Mouse (Mus musculus) olfactory bulb, adult 2 months (tissue): ENCODE results near the gene Cox7a2l. TPM values are rescaled to one million over a fixed set of nuclear protein-coding genes. Genes with fewer than 3 reads are reported as not detected.

Experiments used
- H3K27ac ChIP-seq: fragments of 200-500 bp; 2 replicates; pipeline ENCODE4 v1.5.1; 2012; ENCODE audit warnings: low read depth, low read length; ENCODE audit not compliant: insufficient read depth
- H3K4me1 ChIP-seq: fragments of 200-500 bp; 2 replicates; pipeline ENCODE4 v1.6.1; 2012; ENCODE audit warnings: low read length; ENCODE audit not compliant: control insufficient read depth, insufficient read depth
- H3K4me3 ChIP-seq: fragments of 200-500 bp; 2 replicates; pipeline ENCODE4 v1.5.1; 2012; ENCODE audit warnings: mild to moderate bottlenecking, low read depth, low read length, moderate library complexity; ENCODE audit not compliant: insufficient read depth
- CTCF ChIP-seq: fragments of 200-500 bp; IDR thresholded peaks from 2 replicates; pipeline ENCODE4 v1.5.1; 2012; ENCODE audit warnings: low read depth, mild to moderate bottlenecking, low read length, moderate library complexity; ENCODE audit not compliant: insufficient read depth
- POLR2A ChIP-seq: fragments of 200-500 bp; IDR thresholded peaks from 2 replicates; pipeline ENCODE4 v1.6.1; 2012; ENCODE audit warnings: mild to moderate bottlenecking, low read depth, low read length, moderate library complexity; ENCODE audit not compliant: insufficient read depth
- WGBS: fragments of 180-500 bp; shearing (Covaris S2); methylation state at CpG from one replicate; pipeline ENCODE4 v1.1.7; 2018; 5-methylcytosine and 5-hydroxymethylcytosine counted together
- polyA plus RNA-seq: library from polyadenylated mRNA; stranded (reverse); fragments of >200 nt; gene quantifications from 2 replicates; pipeline ENCODE4 v1.2.4, GENCODE M21; 2012; ENCODE audit warnings: low replicate concordance; ENCODE audit not compliant: missing spikeins, insufficient read depth, insufficient read length

Gene Cox7a2l
- polyA plus RNA-seq, 1 experiment = not detected

DNA sequence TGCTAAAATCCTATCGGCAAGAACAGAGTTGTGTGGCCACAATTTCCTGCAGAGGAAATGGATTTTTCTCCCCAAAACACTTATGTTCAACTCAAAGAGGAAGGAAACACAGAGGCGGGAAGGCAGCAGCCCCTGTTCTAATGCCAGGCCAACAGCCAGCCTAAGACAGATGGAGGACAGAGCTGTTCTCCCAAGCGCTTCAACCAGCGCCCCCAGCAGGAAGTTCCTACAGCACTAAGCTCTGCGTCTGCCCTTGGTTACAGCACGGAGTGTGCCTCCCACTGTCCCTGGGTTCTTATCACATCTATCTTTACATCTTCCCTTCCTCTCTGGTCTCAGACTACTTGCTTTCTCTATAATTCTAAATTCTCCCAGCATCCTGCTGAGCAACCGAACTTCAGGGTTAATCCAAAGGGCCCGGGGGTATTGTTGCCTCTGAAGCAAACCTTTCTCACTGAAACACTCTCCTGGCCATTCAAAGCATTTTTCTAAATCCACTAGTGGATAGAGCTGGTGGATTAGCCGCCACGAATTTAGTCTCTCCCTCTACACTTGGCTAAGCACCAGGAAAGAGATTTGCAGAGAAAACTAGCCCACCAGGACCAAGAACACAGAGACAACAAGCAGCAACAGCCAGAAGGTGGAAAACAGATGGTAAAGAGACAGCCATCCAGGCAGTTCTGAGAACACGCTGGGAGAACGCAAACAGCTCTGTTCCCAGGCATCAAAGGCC, 31.5 kb upstream of the Cox7a2l start:
- 54% methylated on average over 12 of the region's 12 CpGs for WGBS
- Histone ChIP-seq H3K27ac (no peak overlapping the region), H3K4me3 (no peak overlapping the region), H3K4me1 (peaks cover 5% of the 10 kb centered on the region)
- no peak for TF ChIP-seq POLR2A
- TF ChIP-seq CTCF = no peak

DNA sequence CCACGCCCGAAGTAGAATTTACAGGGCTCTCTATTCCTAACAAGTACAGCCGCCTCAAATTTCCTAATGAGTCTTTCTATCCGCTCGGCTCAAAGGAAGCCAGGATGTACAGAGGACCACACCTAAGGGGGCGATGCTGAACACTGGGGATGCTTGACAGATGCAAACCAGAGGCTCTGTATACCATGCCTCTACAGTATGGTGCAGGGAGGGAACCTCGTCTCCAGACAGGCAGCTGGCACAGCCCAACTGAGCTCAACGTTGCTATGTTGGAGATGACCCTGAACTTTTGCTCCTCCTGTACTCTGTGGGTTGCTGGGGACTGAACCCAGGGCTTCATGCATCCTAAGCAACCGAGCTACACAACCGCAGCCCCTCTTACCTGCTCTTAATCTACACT, 30.0 kb upstream of the Cox7a2l start:
- WGBS = 88% methylated on average over 10 of the region's 10 CpGs
- H3K4me3 ChIP-seq = no peak overlapping the region
- no peak overlapping the region for H3K27ac ChIP-seq
- peaks cover 5% of the 10 kb centered on the region for H3K4me1 ChIP-seq
- no peak for TF ChIP-seq CTCF
- no peak for TF ChIP-seq POLR2A

- Histone ChIP-seq H3K27ac (no peak overlapping the region), H3K4me1 (peaks cover 5% of the 10 kb centered on the region), H3K4me3 (peak overlapping the region; percentile 11)
- TF ChIP-seq CTCF (no peak), POLR2A (no peak)
- 36% methylated on average over 35 of the region's 35 CpGs for WGBS
Observed at GRCm38 (mm10) chr17:83545756-83546742, 28.9 kb upstream of the Cox7a2l start.

GRCm38 (mm10) chr17:83545259-83545658, 28.1 kb upstream of the Cox7a2l start:
- WGBS = 91% methylated on average over 6 of the region's 6 CpGs
- Histone ChIP-seq H3K27ac (no peak overlapping the region), H3K4me3 (no peak overlapping the region), H3K4me1 (peaks cover 5% of the 10 kb centered on the region)
- TF ChIP-seq CTCF (no peak), POLR2A (no peak)

DNA sequence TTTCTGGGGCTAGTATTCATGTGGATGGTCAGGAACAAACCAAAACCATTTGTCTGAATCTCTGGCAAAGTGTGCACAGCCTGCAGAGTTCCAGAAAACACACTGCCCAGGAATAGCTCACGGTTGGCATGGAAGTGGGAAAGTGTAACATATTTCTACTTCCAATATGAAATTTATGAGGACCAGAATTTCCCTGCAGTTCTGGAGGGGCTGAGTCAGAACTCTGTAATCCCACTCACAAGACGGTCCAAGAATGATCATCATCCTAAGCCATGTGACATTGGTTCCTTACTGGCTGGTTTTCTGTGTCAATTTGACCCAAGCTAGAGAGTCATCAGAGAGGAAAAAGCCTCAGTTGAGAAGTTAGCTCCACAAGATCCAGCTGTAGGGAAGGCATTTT, 25.3 kb upstream of the Cox7a2l start:
- TF ChIP-seq POLR2A (no peak), CTCF (no peak)
- Histone ChIP-seq H3K4me1 (peaks cover 5% of the 10 kb centered on the region), H3K27ac (no peak overlapping the region), H3K4me3 (no peak overlapping the region)
- 85% methylated on average over 2 of the region's 2 CpGs for WGBS

DNA sequence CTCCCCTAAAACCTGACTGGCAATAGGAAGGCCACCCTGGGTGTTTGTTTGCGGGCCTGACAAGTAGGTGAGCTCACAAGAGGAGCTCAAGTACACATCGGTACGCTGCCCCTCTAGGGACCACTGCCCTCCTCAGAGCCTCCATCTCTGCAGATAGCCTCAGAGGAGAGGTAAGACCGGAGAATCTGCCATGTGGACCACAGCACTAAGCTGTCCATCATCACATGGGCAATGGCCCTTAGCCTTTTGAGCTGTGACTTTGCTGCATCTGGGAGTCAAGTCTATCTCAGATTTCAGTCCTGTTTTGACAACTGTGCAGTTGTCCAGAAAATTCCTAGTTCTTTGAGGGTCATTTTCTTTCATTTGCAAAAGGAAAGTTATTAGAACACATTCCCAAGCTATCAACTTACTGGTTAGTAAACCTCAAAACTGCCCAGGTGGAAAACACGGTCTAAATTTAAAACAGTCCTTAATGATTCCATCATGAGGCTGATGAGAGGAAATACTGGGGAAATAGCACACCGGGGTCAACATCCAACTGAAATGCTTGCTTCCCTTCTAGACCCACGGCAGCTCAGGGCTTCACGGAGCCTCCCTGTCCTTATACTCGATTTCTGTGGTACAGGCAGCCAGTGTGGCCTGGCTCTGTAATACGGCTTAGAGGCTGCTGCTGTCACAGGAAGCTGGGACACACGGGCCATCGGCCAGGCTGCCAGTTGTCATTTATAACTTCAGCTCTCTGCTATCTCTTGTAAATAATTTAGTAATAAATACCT, 22.3 kb upstream of the Cox7a2l start:
- 86% methylated on average over 12 of the region's 12 CpGs for WGBS
- Histone ChIP-seq H3K4me3 (no peak overlapping the region), H3K27ac (no peak overlapping the region), H3K4me1 (no peaks in the 10 kb centered on the region)
- TF ChIP-seq POLR2A (no peak), CTCF (no peak)

- Histone ChIP-seq H3K4me3 (no peak overlapping the region), H3K27ac (no peak overlapping the region), H3K4me1 (no peaks in the 10 kb centered on the region)
- TF ChIP-seq POLR2A (no peak), CTCF (no peak)
- WGBS = 92% methylated on average over 1 of the region's 1 CpGs
Observed at GRCm38 (mm10) chr17:83538694-83539093, 21.6 kb upstream of the Cox7a2l start.

- 75% methylated on average over 9 of the region's 9 CpGs for WGBS
- H3K27ac ChIP-seq = no peak overlapping the region
- H3K4me1 ChIP-seq = no peaks in the 10 kb centered on the region
- no peak overlapping the region for H3K4me3 ChIP-seq
- TF ChIP-seq POLR2A = no peak
- TF ChIP-seq CTCF = no peak
Observed at GRCm38 (mm10) chr17:83538141-83538540, 21.0 kb upstream of the Cox7a2l start.
